Mouse (Mus musculus) gastrocnemius, adult 2 months (tissue): Measurements from ENCODE around the gene Mapre3. TPM values are rescaled to one million over a fixed set of nuclear protein-coding genes. Genes with fewer than 3 reads are reported as not detected.
A peak's percentile ranks its signal among the peaks of the same experiment; 100 is the strongest.

Experiments
- DNase-seq: peaks from one replicate; pipeline ENCODE4 v3.0.0; 2022
- H3K27ac ChIP-seq: fragments of 200-600 bp; 2 replicates; pipeline ENCODE4 v1.8.1; 2022; ENCODE audit warnings: mild to moderate bottlenecking
- H3K4me3 ChIP-seq: fragments of 200-600 bp; 2 replicates; pipeline ENCODE4 v1.8.1; 2022; ENCODE audit warnings: mild to moderate bottlenecking, moderate library complexity
- CTCF ChIP-seq: fragments of 200-600 bp; IDR thresholded peaks from 2 replicates; pipeline ENCODE4 v1.8.1; 2022; ENCODE audit warnings: antibody characterized with exemption, mild to moderate bottlenecking, moderate library complexity
- intact Hi-C: fragments of 180-260 bp; cut with DNase I; formaldehyde crosslinking; loops from one replicate; pipeline ENCODE4 v1.15.1; 2025
- long read RNA-seq, 2 experiments: library from polyadenylated mRNA; stranded (forward); transcript quantifications; one replicate each; pipeline ENCODE4 v2.0.0; 2021
- total RNA-seq, 2 experiments: library from RNA; stranded (reverse); gene quantifications; 2 replicates each; pipeline ENCODE4 v1.2.3; 2021

Gene Mapre3
- total RNA-seq, result 10 to 100 TPM; 72.0 to 90.4 TPM
- long read RNA-seq, experiment 1, transcript Mapre3-202 (7 exons, 1,816 nt), result minor isoform, 12 of 89 reads
- long read RNA-seq, experiment 1, transcript Mapre3-201 (7 exons, 2,021 nt), result major isoform, 65 of 89 reads
- long read RNA-seq, experiment 1, partial matches to known transcripts, result 6 of 89 reads
- long read RNA-seq, experiment 1, other reads (novel, unspliced or antisense), result 5 of 89 reads
- long read RNA-seq, experiment 2, transcript Mapre3-202 (7 exons, 1,816 nt), result minor isoform, 16 of 114 reads
- long read RNA-seq, experiment 2, transcript Mapre3-201 (7 exons, 2,021 nt), result major isoform, 86 of 114 reads
- long read RNA-seq, experiment 2, partial matches to known transcripts, result 1 of 114 reads
- long read RNA-seq, experiment 2, other reads (novel, unspliced or antisense), result 11 of 114 reads

- no peak for TF ChIP-seq CTCF
- Histone ChIP-seq H3K27ac (peak within 1 kb of the TSS; percentile 95), H3K4me3 (peak within 1 kb of the TSS; percentile 90)
- peak; percentile 96 for DNase-seq
- intact Hi-C loops, result loop anchor here (2.0 kb wide), 1 partner anchor 102 kb away; no protein-coding TSS in a partner anchor
Measured at GRCm38 (mm10) chr5:30814424-30815119, at the start of gene Mapre3. Mapre3 (plus strand) TSS chr5:30814641.

DNA sequence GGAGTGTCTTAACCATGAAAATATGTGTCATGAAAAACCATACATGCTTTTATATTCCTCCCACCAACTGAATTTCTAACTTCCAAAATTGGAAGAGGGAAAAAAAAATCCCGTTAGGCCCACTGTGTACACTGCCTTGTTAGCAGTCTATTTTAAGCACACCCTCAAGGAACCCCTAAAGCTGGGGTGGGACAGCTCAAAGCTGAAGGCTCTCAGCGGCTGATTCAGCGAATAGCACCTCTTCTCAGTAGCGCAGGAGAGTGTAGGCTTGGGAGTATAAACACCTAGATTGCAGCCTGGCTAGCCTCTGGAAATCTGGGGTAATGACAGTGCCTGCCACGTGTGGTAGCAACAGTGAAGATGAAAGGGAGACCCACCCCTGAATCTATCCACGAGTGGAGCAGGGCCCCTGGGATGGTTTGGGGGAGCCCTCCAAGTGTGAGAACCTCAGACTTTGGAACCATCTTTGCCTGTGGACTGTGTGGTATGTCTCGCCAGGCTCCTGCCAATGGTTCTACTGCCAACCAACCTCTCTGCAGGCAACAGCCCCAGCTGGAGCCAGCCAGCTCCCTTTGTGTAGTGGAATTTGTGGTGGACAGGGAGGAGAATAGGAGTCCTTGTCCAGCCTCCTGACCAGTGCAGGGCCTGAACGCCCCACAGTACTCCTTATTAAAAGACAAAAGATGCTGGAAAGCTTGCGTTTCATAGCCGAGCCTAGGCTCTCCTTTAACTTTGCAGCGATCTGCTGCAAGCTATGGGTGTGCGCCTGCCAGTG is 48.7 kb upstream of the Mapre3 start:
- Histone ChIP-seq H3K4me3 (no peak overlapping the region), H3K27ac (no peak overlapping the region)
- TF ChIP-seq CTCF, result no peak
- intact Hi-C loops, result no loop called here
- no peak for DNase-seq

GRCm38 (mm10) chr5:30768082-30768481 is 46.4 kb upstream of the Mapre3 start:
- DNase-seq, result peak; percentile 30
- Histone ChIP-seq H3K27ac (no peak overlapping the region), H3K4me3 (no peak overlapping the region)
- TF ChIP-seq CTCF, result no peak
- intact Hi-C loops, result no loop called here

DNA sequence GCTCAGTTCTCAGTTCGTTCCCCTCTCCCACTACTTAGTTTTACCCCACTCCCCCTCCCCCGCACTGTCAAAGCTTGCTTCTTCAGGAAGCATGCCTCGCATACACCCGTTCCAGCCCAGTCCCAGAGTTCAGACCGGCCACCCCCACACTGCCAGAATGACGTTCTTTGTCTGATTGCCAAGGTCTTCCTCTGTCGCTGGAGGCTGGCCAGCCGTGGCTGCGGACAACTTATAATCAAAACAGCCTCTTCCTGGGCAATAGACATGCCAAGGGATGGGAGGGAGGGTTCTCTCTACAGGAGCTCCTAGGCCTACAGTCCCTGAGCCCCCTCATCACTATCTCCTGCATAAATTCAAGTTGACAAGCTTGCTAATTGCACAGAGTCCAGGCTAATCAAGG is 45.8 kb upstream of the Mapre3 start:
- intact Hi-C loops, result no loop called here
- H3K4me3 ChIP-seq, result no peak overlapping the region
- TF ChIP-seq CTCF, result no peak
- no peak overlapping the region for H3K27ac ChIP-seq
- DNase-seq, result peak; percentile 36

DNA sequence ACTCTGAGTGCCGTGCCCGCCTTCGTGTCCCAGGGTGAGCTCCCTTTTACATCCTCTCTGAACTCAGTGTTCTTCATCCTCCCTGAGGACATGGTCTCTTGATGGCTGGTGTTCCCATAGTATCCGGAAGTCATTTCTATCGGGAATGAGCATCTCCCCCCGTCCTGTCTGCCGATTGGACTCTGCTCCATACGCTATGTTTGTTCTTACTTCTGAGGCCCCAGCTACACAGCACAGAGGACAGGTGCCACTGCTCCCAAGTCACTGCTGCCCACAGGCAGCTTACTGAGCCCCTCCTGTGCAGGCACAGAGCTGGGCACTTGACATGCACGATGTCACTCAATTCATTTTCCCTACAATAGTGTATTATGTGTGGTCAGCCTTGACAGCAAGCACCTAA is 45.4 kb upstream of the Mapre3 start:
- DNase-seq, result no peak
- no peak for TF ChIP-seq CTCF
- intact Hi-C loops, result no loop called here
- no peak overlapping the region for H3K27ac ChIP-seq
- H3K4me3 ChIP-seq, result no peak overlapping the region

DNA sequence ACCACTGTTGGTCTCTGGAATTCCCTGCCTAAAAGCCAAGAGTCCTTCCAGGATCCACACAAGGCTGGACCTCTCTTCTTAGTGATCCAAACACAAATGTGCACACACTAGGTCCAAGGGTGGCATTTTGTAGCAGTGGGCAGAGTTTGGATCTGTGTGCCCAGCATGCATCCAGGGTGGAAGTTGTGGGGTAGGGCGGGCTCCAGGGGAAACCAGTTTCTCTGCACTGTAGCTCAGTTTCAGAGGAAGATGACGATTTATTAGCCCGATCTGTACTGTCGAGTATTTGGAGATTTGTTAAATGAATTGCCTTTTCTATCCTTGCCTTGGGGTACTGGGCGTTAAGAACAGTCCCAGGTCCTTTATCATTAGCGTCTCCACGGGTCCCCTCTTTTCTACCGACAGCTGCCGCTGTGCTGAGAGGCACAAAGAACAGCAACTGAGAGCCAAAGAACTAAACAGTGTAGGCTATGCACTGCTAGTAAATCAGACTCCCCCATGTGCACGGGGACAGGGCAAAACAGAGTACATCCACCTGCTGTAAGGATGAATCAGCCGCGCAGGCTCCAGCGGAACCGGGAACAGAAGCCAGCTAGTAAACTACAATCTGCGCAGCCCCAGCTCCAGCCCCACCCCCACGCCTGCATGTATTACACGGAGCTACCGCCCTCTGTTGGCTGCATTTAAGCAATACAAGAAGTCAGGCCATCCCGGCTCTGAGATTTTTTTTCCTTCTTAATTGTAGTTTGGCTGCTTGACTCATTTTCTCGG is 39.7 kb upstream of the Mapre3 start:
- DNase-seq, result peak; percentile 92
- intact Hi-C loops, result loop anchor here (1.0 kb wide), 1 partner anchor 65 kb away; no protein-coding TSS in a partner anchor
- TF ChIP-seq CTCF, result peak; percentile 89
- H3K27ac ChIP-seq, result 0 out of 2 replicates have a peak overlapping the region, but pooled peaks have one; percentile 21
- H3K4me3 ChIP-seq, result peak overlapping the region; percentile 65

DNA sequence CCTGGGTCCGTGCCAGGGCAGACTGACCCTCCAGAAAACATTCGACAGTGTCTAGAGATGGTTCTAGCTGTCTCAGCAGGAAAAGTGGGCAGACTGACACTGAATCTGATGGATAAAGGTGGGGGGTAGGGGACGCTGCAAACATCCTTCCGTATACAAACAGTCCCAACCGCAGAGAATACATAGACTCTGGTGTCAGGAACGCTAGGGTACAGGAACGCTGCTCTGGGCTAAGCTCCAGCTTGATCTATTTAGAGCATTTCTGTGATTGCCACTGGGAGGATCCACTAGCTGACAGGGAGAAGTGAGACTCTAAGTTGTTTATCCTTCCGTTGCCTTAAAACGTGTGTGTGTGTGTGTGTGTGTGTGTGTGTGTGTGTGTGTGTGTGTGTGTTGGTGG is 33.7 kb upstream of the Mapre3 start:
- Histone ChIP-seq H3K27ac (peak overlapping the region; percentile 74), H3K4me3 (no peak overlapping the region)
- TF ChIP-seq CTCF, result no peak; the same call in 1 of the 2 replicates
- intact Hi-C loops, result no loop called here
- DNase-seq, result peak; percentile 70

DNA sequence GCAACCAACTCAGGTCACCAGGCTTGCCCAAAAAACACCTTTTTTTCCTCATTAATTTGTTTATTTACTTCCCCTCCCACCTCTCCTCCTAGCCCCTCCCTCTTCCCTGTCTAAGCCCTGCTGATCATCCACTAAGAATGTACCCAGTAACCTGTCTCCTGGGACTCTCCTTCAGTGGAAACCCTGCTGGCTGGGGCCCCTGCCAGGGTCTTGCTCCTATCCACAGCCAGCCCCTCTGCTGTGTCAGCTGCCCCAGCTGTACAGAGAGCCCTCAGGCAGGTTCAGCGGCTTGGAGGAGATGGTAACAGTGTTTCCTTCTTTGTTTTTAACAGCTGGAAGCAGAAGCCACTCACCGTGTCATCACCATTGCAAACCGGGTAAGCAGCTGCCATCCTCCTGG is 33.3 kb upstream of the Mapre3 start:
- Histone ChIP-seq H3K27ac (peak overlapping the region; percentile 74), H3K4me3 (no peak overlapping the region)
- no peak for TF ChIP-seq CTCF
- peak; percentile 56 for DNase-seq
- intact Hi-C loops, result no loop called here

DNA sequence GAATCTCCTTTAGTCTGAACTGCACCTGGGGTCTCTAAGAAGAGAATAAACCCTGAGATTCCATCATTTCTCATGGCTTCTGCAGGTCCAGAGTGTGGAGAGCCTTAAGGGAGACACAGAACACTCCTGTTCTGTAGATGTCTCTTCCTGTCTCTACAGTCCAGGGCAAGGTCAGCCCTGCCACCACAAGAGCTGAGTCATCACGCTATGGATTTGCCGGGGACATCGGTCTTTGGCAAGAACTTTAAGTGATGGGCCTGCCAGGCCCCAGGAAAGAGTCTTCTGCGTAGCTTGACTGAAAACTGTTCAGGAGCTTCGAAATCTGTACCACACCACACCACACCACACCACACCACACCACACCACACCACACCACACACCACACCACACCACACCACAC is 27.1 kb upstream of the Mapre3 start:
- no peak for TF ChIP-seq CTCF
- Histone ChIP-seq H3K27ac (no peak overlapping the region), H3K4me3 (no peak overlapping the region)
- no peak for DNase-seq
- intact Hi-C loops, result no loop called here

DNA sequence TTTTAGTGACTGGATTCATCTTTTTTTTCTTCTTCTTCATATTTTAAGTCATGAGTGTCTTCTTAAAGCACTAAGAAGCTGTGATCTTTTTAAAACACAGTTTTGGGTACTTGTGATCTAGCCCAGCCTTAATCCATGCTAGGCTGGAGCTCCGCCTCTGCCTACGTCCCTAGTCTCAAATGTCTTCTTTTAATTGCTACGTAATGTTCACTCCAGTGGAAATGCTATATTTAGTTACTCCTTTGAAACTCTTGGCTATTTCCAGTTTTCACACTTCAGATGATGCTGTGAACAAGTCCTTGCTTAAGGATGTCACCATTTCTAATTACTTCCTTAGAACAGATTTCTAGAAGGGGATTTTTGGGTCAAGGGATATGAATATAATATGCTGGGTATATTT is 24.4 kb upstream of the Mapre3 start:
- DNase-seq, result no peak
- H3K27ac ChIP-seq, result no peak overlapping the region
- intact Hi-C loops, result no loop called here
- H3K4me3 ChIP-seq, result no peak overlapping the region
- TF ChIP-seq CTCF, result no peak

- peak; percentile 87 for TF ChIP-seq CTCF
- no peak overlapping the region for H3K27ac ChIP-seq
- DNase-seq, result peak; percentile 90
- H3K4me3 ChIP-seq, result no peak overlapping the region
- intact Hi-C loops, result no loop called here
Measured at GRCm38 (mm10) chr5:30796125-30796524, 18.3 kb upstream of the Mapre3 start.

DNA sequence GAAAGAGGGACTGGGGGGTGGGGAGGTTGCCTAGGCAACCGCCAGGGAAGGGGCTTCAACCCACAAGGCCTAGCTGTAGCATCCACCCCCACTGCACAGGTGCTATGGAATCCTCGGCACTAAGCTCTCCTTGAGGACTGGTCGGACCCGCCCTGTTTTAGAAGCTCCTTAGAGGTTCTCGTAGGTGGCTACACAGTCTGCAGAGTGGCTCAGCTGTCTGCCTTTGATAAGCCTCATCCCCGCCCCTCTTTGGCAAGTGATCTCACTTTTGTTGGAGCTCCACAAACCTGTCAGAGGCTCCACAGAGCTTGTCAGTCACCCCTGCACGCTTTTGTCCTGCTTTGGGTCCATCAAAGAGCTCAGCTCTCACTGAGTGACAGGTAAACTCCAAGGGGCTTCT is 17.0 kb upstream of the Mapre3 start:
- H3K27ac ChIP-seq, result no peak overlapping the region
- no peak for TF ChIP-seq CTCF
- intact Hi-C loops, result no loop called here
- no peak overlapping the region for H3K4me3 ChIP-seq
- no peak for DNase-seq
